Mouse (Mus musculus) megakaryocyte, embryonic 14.5 days (primary cell): ENCODE results near the gene H2-K1.

Experiments
- FLI1 ChIP-seq: IDR thresholded peaks from 2 replicates; pipeline ENCODE4 v1.6.1; 2012; ENCODE audit warnings: low read length, inconsistent platforms, mixed read lengths
- GATA1 ChIP-seq: IDR thresholded peaks from 3 replicates; pipeline ENCODE4 v1.6.1; 2012; ENCODE audit warnings: mixed read lengths, low read length, inconsistent platforms, borderline replicate concordance

GRCm38 (mm10) chr17:33995651-33996050 lies 4.5 kb downstream of the H2-K1 start:
- TF ChIP-seq FLI1 (no peak), GATA1 (no peak)
